Mouse (Mus musculus) kidney, postnatal 25 days (tissue): Measurements from ENCODE around the gene Cdh18.
"Not testable (repeated sequence)": the region's sequence is repeated elsewhere in the genome, so short reads cannot be mapped to it uniquely, and the experiment has no call there.

ENCODE experiments used
- DNase-seq, 2 experiments: peaks; one replicate each; pipeline ENCODE4 v3.0.0; 2021; ENCODE audit warnings: mixed read lengths in 2 of 2

The Cdh18 gene

GRCm38 (mm10) chr15:23257751-23258440 is 709.1 kb downstream of the Cdh18 start:
- DNase-seq = no peak

GRCm38 (mm10) chr15:23278421-23278820 is 729.6 kb downstream of the Cdh18 start:
- DNase-seq = no peak

DNA sequence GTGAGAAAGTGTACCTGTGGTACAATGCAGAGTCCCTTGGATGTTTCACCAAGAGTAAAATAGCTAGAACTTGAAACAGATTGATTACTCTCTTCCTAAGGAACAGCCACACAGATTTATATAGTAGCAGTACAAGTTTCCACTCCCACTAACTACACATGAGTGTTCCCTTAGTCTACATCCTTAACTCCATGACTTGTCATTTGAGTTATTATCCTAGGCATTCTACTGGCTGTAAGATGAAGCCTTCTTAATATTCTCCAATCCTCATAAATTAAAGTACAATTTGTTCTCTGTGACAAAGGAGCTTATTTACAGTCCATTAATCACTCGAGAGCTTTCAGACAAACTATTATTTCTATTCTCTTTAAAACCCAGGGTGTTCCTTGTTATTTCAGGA is 756.2 kb downstream of the Cdh18 start:
- DNase-seq = no peak

DNA sequence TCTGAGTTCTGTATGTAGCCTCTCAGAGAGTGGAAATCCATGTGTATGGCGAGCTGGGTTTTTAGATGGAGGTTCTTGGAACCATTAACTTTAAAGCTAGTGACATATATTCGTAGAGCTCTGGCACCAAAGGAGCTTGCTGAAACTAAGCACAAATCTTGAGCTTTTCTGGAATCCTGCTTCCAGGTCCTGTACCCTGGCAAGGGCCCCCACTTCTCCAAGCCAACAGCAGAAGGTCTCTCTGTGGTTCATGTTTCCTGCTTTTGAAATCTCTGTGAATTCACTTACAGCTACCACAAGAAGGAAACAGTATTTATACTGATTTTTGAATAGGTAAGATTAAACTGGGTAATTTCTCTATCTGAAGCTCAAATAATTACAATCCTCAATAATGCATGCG is 767.9 kb downstream of the Cdh18 start:
- no peak for DNase-seq

- DNase-seq = no peak
Measured at GRCm38 (mm10) chr15:23317409-23317808, 768.6 kb downstream of the Cdh18 start.

DNA sequence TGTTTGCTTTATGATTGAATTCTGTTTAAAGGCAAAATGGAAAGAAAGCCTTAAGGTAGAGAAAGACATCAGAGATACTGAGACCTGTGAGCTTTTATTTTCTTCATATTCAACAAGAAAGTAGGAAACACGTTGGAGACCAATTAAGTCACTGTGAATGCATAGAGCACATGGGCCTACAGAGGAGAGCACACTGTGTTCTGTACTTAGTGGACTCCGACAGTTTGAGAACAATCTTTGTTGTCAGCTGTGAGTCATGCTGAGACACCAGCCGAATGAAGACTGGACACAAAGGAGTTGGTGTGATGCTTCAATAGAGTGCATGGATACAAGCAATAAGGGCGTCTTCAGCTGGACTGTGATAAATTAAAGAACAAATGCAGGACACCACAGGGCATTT is 791.5 kb downstream of the Cdh18 start:
- not testable (repeated sequence) for DNase-seq

- no peak for DNase-seq
Measured at GRCm38 (mm10) chr15:23351078-23351477, 802.3 kb downstream of the Cdh18 start.

- no peak for DNase-seq
Measured at GRCm38 (mm10) chr15:23366325-23366724, 817.5 kb downstream of the Cdh18 start.

GRCm38 (mm10) chr15:23367712-23368111 is 818.9 kb downstream of the Cdh18 start:
- DNase-seq = no peak

- DNase-seq = no peak
Measured at GRCm38 (mm10) chr15:23378016-23378750, 829.4 kb downstream of the Cdh18 start.

GRCm38 (mm10) chr15:23385816-23386215 is 837.0 kb downstream of the Cdh18 start:
- DNase-seq = no peak

DNA sequence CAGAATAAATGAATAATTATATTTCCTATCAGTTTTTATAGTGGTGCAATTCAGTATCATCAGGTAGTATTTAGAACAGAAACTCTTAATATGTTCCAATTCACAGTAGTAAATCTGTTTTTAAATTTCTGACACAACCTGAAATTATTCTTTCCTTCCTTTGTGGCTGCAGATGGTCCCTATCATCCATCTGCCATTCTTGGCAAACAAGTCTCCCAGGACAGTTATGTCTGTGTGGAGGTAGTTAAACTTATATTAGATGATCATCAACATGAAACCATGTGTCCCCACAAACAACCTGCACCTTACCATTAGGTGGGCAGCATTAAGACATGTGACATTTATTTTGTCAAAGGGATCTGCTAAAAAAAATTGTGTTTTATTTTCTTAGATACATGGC is 847.8 kb downstream of the Cdh18 start:
- no peak for DNase-seq

- no peak for DNase-seq
Measured at GRCm38 (mm10) chr15:23403792-23404191, 855.0 kb downstream of the Cdh18 start.

- no peak for DNase-seq
Measured at GRCm38 (mm10) chr15:23408256-23408655, 859.4 kb downstream of the Cdh18 start.

- no peak for DNase-seq
Measured at GRCm38 (mm10) chr15:23416450-23417080, 867.7 kb downstream of the Cdh18 start.

GRCm38 (mm10) chr15:23418158-23418557 is 869.3 kb downstream of the Cdh18 start:
- no peak for DNase-seq

- DNase-seq = no peak
Measured at GRCm38 (mm10) chr15:23420010-23420409, 871.2 kb downstream of the Cdh18 start.

- DNase-seq = no peak
Measured at GRCm38 (mm10) chr15:23430021-23430420, 881.2 kb downstream of the Cdh18 start.

DNA sequence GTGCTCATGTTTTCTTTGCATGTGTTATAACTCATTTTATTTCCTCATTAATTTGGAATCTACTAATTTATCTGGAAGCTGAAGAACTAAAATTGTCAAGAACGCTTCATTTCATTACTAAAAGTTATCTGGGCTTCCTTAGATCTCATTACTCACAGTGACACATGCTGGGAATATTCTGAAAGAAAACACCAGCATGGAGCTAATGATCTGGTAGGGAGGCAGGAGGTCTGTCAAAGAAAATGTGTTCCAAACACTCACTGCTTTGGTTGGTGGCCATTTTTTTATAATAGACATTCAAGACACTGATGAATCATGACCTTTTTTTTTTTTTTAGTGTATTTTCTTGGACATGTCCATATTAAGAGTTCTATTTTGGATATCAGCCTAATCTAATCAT is 899.7 kb downstream of the Cdh18 start:
- no peak for DNase-seq

DNA sequence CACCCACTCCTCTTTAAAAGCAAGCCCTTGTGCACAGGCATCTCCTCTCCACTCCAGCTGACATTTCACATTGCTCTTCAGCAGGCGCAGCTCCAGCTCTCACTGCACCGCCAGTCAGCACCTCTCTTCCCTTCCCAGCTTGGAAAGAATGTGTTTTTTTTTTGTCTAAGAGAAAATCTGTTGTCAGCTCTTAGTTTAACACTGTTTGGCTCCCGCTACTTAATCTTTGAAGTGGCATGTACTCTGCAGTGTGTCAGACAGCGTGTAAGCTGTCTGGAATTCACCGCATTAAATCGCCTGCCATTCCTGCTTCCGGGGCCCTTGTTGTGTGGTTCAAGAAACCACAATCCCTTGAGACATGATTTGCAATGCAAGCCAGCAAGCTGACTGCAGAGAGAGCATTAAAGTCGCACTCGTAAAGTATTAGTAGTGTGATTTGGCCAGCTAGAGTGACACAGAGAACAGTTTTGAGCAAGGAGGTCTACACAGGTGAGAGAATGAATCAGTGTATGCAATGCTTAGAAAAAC is 903.3 kb downstream of the Cdh18 start:
- DNase-seq = no peak

DNA sequence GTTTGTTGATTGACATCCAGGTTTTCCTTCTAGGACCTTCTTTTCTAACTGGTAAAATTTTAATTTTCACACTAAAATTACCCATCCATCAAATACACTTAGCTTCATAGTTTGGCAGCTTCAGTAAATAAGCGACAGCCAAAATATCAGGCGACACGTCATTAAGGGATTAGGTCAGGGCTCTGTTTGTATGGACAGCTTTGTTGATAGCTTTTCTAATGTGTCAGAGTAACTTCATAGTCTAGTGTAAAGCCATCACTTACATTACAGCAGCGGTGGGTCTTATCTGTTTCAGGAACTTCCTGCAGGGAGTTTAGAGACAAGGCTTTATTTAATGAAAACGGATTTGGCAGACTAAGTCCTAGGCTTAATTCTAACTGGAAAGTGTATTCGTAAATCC is 904.5 kb downstream of the Cdh18 start:
- no peak for DNase-seq

- no peak for DNase-seq
Measured at GRCm38 (mm10) chr15:23455344-23455743, 906.5 kb downstream of the Cdh18 start.

- no peak for DNase-seq
Measured at GRCm38 (mm10) chr15:23457401-23457800, 908.6 kb downstream of the Cdh18 start.
